Mouse (Mus musculus): ENCODE measurements around the gene Plcxd3. TPM values are rescaled to one million over a fixed set of nuclear protein-coding genes. Genes with fewer than 3 reads are reported as not detected.
A peak's percentile ranks its signal among the peaks of the same experiment; 100 is the strongest.

The Plcxd3 gene
- 10 to 100 TPM; 27.0 to 30.7 TPM for total RNA-seq (2021)
- long read RNA-seq, transcript Plcxd3-201 (3 exons, 1,851 nt): major isoform, 5 of 6 reads
- long read RNA-seq, partial matches to known transcripts: 1 of 6 reads
- long read RNA-seq, other reads (novel, unspliced or antisense): 0 of 6 reads

- peak; percentile 28 to 47 for DNase-seq (ENCODE audit: low spot score in 2 of 2)
These were observed at the start of gene Plcxd3 for GRCm38 (mm10) chr15:4375423-4376220. Plcxd3 (plus strand) TSS chr15:4375491.

- no peak for DNase-seq (ENCODE audit: low spot score in 2 of 2)
These were observed 43.4 kb upstream of the Plcxd3 start for GRCm38 (mm10) chr15:4331867-4332266.

- no peak for DNase-seq (ENCODE audit: low spot score in 2 of 2)
These were observed 33.7 kb upstream of the Plcxd3 start for GRCm38 (mm10) chr15:4341620-4342019.

GRCm38 (mm10) chr15:4348816-4349553, 26.3 kb upstream of the Plcxd3 start:
- DNase-seq (ENCODE audit: low spot score in 2 of 2): no peak

GRCm38 (mm10) chr15:4356397-4356796, 18.9 kb upstream of the Plcxd3 start:
- no peak for DNase-seq (ENCODE audit: low spot score in 2 of 2)

GRCm38 (mm10) chr15:4357706-4358105, 17.6 kb upstream of the Plcxd3 start:
- DNase-seq (ENCODE audit: low spot score in 2 of 2): no peak

GRCm38 (mm10) chr15:4367801-4368200, 7.5 kb upstream of the Plcxd3 start:
- no peak for DNase-seq (ENCODE audit: low spot score in 2 of 2)

- DNase-seq (ENCODE audit: low spot score in 2 of 2): no peak
These were observed 769 bp upstream of the Plcxd3 start for GRCm38 (mm10) chr15:4374453-4374990.

GRCm38 (mm10) chr15:4375031-4375422, 264 bp upstream of the Plcxd3 start:
- DNase-seq (ENCODE audit: low spot score in 2 of 2): no peak

GRCm38 (mm10) chr15:4376221-4376631, 935 bp downstream of the Plcxd3 start:
- DNase-seq (ENCODE audit: low spot score in 2 of 2): peak in 1 of 2 experiments; percentile 14

GRCm38 (mm10) chr15:4378766-4379165, 3.5 kb downstream of the Plcxd3 start:
- DNase-seq (ENCODE audit: low spot score in 2 of 2): peak in 1 of 2 experiments; percentile 11

GRCm38 (mm10) chr15:4387774-4388173, 12.5 kb downstream of the Plcxd3 start:
- DNase-seq (ENCODE audit: low spot score in 2 of 2): no peak

GRCm38 (mm10) chr15:4400096-4400495, 24.8 kb downstream of the Plcxd3 start:
- DNase-seq (ENCODE audit: low spot score in 2 of 2): no peak

- no peak for DNase-seq (ENCODE audit: low spot score in 2 of 2)
These were observed 36.0 kb downstream of the Plcxd3 start for GRCm38 (mm10) chr15:4411333-4411732.

GRCm38 (mm10) chr15:4440081-4440480, 64.8 kb downstream of the Plcxd3 start:
- no peak for DNase-seq (ENCODE audit: low spot score in 2 of 2)

GRCm38 (mm10) chr15:4496182-4496581, 120.9 kb downstream of the Plcxd3 start:
- DNase-seq (ENCODE audit: low spot score in 2 of 2): no peak

GRCm38 (mm10) chr15:4496984-4497383, 121.7 kb downstream of the Plcxd3 start:
- DNase-seq (ENCODE audit: low spot score in 2 of 2): no peak

- no peak for DNase-seq (ENCODE audit: low spot score in 2 of 2)
These were observed 122.7 kb downstream of the Plcxd3 start for GRCm38 (mm10) chr15:4498036-4498435.

GRCm38 (mm10) chr15:4503366-4503765, 128.1 kb downstream of the Plcxd3 start:
- DNase-seq (ENCODE audit: low spot score in 2 of 2): no peak

- no peak for DNase-seq (ENCODE audit: low spot score in 2 of 2)
These were observed 128.5 kb downstream of the Plcxd3 start for GRCm38 (mm10) chr15:4503826-4504225.

GRCm38 (mm10) chr15:4514724-4515123, 139.4 kb downstream of the Plcxd3 start:
- no peak for DNase-seq (ENCODE audit: low spot score in 2 of 2)

GRCm38 (mm10) chr15:4524598-4524997, 149.3 kb downstream of the Plcxd3 start:
- DNase-seq (ENCODE audit: low spot score in 2 of 2): no peak
